Mouse (Mus musculus) CH12.LX (cell line): ENCODE measurements around the gene Haghl. TPM values are rescaled to one million over a fixed set of nuclear protein-coding genes. Genes with fewer than 3 reads are reported as not detected.
A peak's percentile ranks its signal among the peaks of the same experiment; 100 is the strongest.
"Not testable (repeated sequence)": the region's sequence is repeated elsewhere in the genome, so short reads cannot be mapped to it uniquely, and the experiment has no call there.

Experiments used
- DNase-seq: peaks from one replicate; pipeline ENCODE4 v3.0.0-alpha.2; 2013; ENCODE audit errors: extremely low read depth
- H3K27ac ChIP-seq: 2 replicates; pipeline ENCODE4 v1.5.1; 2012; ENCODE audit warnings: low read depth, mild to moderate bottlenecking, control low read depth, moderate library complexity; ENCODE audit not compliant: insufficient read depth
- H3K27me3 ChIP-seq: replicated peaks from 2 replicates; pipeline ENCODE3; 2012; ENCODE audit warnings: inconsistent platforms
- H3K36me3 ChIP-seq, 2 experiments: replicated peaks in 1 of 2; 2 replicates each; pipeline versions ENCODE3 to v1.6.1; 2012; ENCODE audit warnings: inconsistent platforms in 1 of 2, low read length in 1 of 2, mild to moderate bottlenecking in 1 of 2, mixed read lengths in 1 of 2, moderate library complexity in 1 of 2; ENCODE audit not compliant: control insufficient read depth in 1 of 2, insufficient read depth in 1 of 2
- H3K4me1 ChIP-seq, 2 experiments: 2 replicates each; pipeline ENCODE4 v1.6.1; 2012; ENCODE audit warnings: inconsistent platforms in 1 of 2, moderate library complexity in 1 of 2; ENCODE audit not compliant: insufficient read depth in 2 of 2, control insufficient read depth in 1 of 2
- H3K4me2 ChIP-seq: 2 replicates; pipeline ENCODE4 v1.6.1; 2012; ENCODE audit warnings: low read depth, mild to moderate bottlenecking, control low read depth; ENCODE audit not compliant: poor library complexity, insufficient read depth, severe bottlenecking
- H3K4me3 ChIP-seq, 3 experiments: fragments of 150-350 bp in 1 of 3; sonication (generic) in 1 of 3; replicated peaks in 1 of 3; 2 replicates each; pipeline versions ENCODE3 to v1.5.1; 2011 to 2012; ENCODE audit warnings: low read depth in 2 of 3, low read length in 2 of 3, mild to moderate bottlenecking in 2 of 3, moderate library complexity in 2 of 3, control low read depth in 1 of 3, improper control_type of control experiment in 1 of 3, inconsistent platforms in 1 of 3, mixed read lengths in 1 of 3; ENCODE audit not compliant: poor library complexity in 1 of 3
- H3K79me2 ChIP-seq: replicated peaks from 2 replicates; pipeline ENCODE4 v1.6.1; 2012; ENCODE audit warnings: mild to moderate bottlenecking, moderate library complexity; ENCODE audit not compliant: control insufficient read depth, poor library complexity, insufficient read depth, severe bottlenecking; ENCODE audit errors: extremely low read depth
- H3K9ac ChIP-seq: 2 replicates; pipeline ENCODE4 v1.6.1; 2012; ENCODE audit warnings: low read depth, mild to moderate bottlenecking, control low read depth, moderate library complexity; ENCODE audit not compliant: insufficient read depth
- H3K9me3 ChIP-seq: replicated peaks from 2 replicates; pipeline ENCODE3; 2012; ENCODE audit warnings: low read length, inconsistent platforms, mixed read lengths
- BHLHE40 ChIP-seq: IDR thresholded peaks from 2 replicates; pipeline ENCODE4 v1.6.1; 2011; ENCODE audit warnings: mild to moderate bottlenecking, low read depth, low read length, improper control_type of control experiment
- CTCF ChIP-seq, 2 experiments: IDR thresholded peaks in 1 of 2; conservative IDR thresholded peaks in 1 of 2; 2 replicates each; pipeline ENCODE4 v1.5.1; 2011 to 2012; ENCODE audit warnings: low read depth in 2 of 2, low read length in 2 of 2, improper control_type of control experiment in 1 of 2, inconsistent platforms in 1 of 2, mild to moderate bottlenecking in 1 of 2, moderate library complexity in 1 of 2
- E2F4 ChIP-seq: IDR thresholded peaks from 2 replicates; pipeline ENCODE4 v1.6.1; 2011; ENCODE audit warnings: low read depth, low read length, improper control_type of control experiment; ENCODE audit not compliant: insufficient replicate concordance
- GABPA ChIP-seq: IDR thresholded peaks from 2 replicates; pipeline ENCODE4 v1.6.1; 2012; ENCODE audit warnings: low read depth, low read length, improper control_type of control experiment, inconsistent platforms; ENCODE audit not compliant: insufficient replicate concordance
- HCFC1 ChIP-seq: IDR thresholded peaks from 2 replicates; pipeline ENCODE4 v1.6.1; 2012; ENCODE audit warnings: low read depth, mild to moderate bottlenecking, inconsistent platforms, low read length, improper control_type of control experiment
- JUN ChIP-seq: IDR thresholded peaks from 2 replicates; pipeline ENCODE4 v1.6.1; 2011; ENCODE audit warnings: low read depth, mild to moderate bottlenecking, low read length, improper control_type of control experiment, moderate library complexity; ENCODE audit not compliant: insufficient read depth
- MAX ChIP-seq: IDR thresholded peaks from 2 replicates; pipeline ENCODE4 v1.6.1; 2011; ENCODE audit warnings: low read length, improper control_type of control experiment
- MYC ChIP-seq: IDR thresholded peaks from 2 replicates; pipeline ENCODE4 v1.6.1; 2011; ENCODE audit warnings: low read depth, mild to moderate bottlenecking, improper control_type of control experiment, low read length
- PAX5 ChIP-seq: IDR thresholded peaks from 2 replicates; pipeline ENCODE4 v1.6.1; 2012; ENCODE audit warnings: low read length, inconsistent platforms, mixed read lengths
- POLR2AphosphoS2 ChIP-seq: IDR thresholded peaks from 2 replicates; pipeline ENCODE4 v1.6.1; 2011; ENCODE audit warnings: low read depth, low read length, improper control_type of control experiment
- RAD21 ChIP-seq: IDR thresholded peaks from 2 replicates; pipeline ENCODE4 v1.6.1; 2011; ENCODE audit warnings: low read depth, mild to moderate bottlenecking, low read length, improper control_type of control experiment, moderate library complexity
- SIN3A ChIP-seq: IDR thresholded peaks from 2 replicates; pipeline ENCODE4 v1.6.1; 2012; ENCODE audit warnings: low read length, improper control_type of control experiment, inconsistent platforms
- SMC3 ChIP-seq: IDR thresholded peaks from 2 replicates; pipeline ENCODE4 v1.6.1; 2011; ENCODE audit warnings: low read depth, low read length, improper control_type of control experiment
- UBTF ChIP-seq: IDR thresholded peaks from 2 replicates; pipeline ENCODE4 v1.6.1; 2012; ENCODE audit warnings: low read depth, mild to moderate bottlenecking, inconsistent platforms, low read length, improper control_type of control experiment, moderate library complexity
- USF2 ChIP-seq: conservative IDR thresholded peaks from 2 replicates; pipeline ENCODE4 v1.6.1; 2011; ENCODE audit warnings: low read depth, low read length, improper control_type of control experiment
- ZKSCAN1 ChIP-seq: IDR thresholded peaks from 2 replicates; pipeline ENCODE4 v1.6.1; 2012; ENCODE audit warnings: low read depth, inconsistent platforms, low read length, improper control_type of control experiment, borderline replicate concordance
- ZMIZ1 ChIP-seq: IDR thresholded peaks from 2 replicates; pipeline ENCODE4 v1.6.1; 2012; ENCODE audit warnings: low read depth, mild to moderate bottlenecking, inconsistent platforms, low read length, improper control_type of control experiment
- dilution Hi-C: fragments of 300-500 bp; cut with MboI; formaldehyde crosslinking; loops from 2 replicates; pipeline ENCODE4 v1.14.3; 2020; ENCODE audit warnings: low sequenced_read_pairs; ENCODE audit not compliant: extremely low pct_unique_long_range_greater_than_20kb, extremely low pct_ligation_motif_present
- in situ Hi-C: fragments of 300-500 bp; cut with MboI; formaldehyde crosslinking; loops from 3 replicates; pipeline ENCODE4 v1.14.3; 2019; ENCODE audit warnings: low sequenced_read_pairs, low pct_ligation_motif_present, low pct_unique_long_range_greater_than_20kb, mixed read lengths
- polyA plus RNA-seq: library from polyadenylated mRNA; unstranded; fragments of >175 nt; gene quantifications from 2 replicates; pipeline ENCODE4 v1.2.1, GENCODE M21; 2012; ENCODE audit warnings: low read depth; ENCODE audit not compliant: insufficient read length
- total RNA-seq, 2 experiments: library from RNA; depleted of rRNA; stranded (reverse); fragments of 300-350 nt in 1 of 2; fragments of >200 nt in 1 of 2; gene quantifications; 2 replicates each; pipeline ENCODE4 v1.2.3; 2012 to 2014

Gene Haghl
- total and polyA plus RNA-seq, 3 experiments: 7.4 to 16.0 (median 7.8) TPM

- H3K4me1 ChIP-seq, H3K4me2 ChIP-seq, H3K4me3 ChIP-seq, dilution Hi-C loops, in situ Hi-C loops, H3K79me2 ChIP-seq, H3K9me3 ChIP-seq, H3K9ac ChIP-seq, DNase-seq, H3K27ac ChIP-seq, H3K36me3 ChIP-seq: not testable (repeated sequence)
- peaks cover 74% of the 10 kb centered on the region for H3K27me3 ChIP-seq
- TF ChIP-seq CTCF (conservative IDR thresholded peaks at IDR 0.05 in 1 of 2, IDR thresholded peaks at IDR 0.05 in 1 of 2; ENCODE audit: low read depth in 2 of 2, low read length in 2 of 2): 0 out of 4 replicates have a peak, but pooled peaks of 1 of the 2 experiments have one; percentile 14
These were observed 22.0 kb upstream of the Haghl start for GRCm38 (mm10) chr17:25807452-25807851.

DNA sequence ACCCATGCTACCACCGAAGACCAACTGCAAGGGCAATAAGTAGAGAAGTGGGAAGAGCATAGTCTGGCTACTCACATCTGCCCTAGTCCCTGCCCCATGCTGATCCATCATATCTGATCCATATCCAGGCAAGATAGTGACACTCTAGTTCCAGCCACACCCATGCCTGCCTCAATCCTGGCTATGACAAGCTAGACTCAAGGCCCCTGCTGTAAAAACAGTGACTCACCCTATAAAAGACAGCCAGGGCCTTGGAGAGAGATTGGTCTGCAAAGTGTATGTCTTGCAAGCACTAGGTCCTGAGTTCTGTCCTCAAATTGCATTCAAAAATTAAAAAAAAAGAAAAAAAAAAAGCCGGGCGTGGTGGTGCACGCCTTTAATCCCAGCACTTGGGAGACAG, 21.0 kb upstream of the Haghl start:
- H3K27me3 ChIP-seq: peaks cover 73% of the 10 kb centered on the region
- dilution Hi-C loops (no loop called here), in situ Hi-C loops (no loop called here)
- no peak for DNase-seq
- no peak overlapping the region for H3K27ac ChIP-seq
- H3K4me2 ChIP-seq: no peak overlapping the region
- no peaks in the 10 kb centered on the region for H3K36me3 ChIP-seq
- no peaks in the 10 kb centered on the region for H3K79me2 ChIP-seq
- H3K4me1 ChIP-seq: 0 out of 4 replicates have a peak, but pooled peaks cover 0 to 3% of the 10 kb centered on the region in 2 experiments
- no peak for TF ChIP-seq HCFC1
- no peak for TF ChIP-seq MAX
- TF ChIP-seq JUN: no peak
- TF ChIP-seq RAD21: no peak
- TF ChIP-seq USF2: no peak
- TF ChIP-seq POLR2AphosphoS2: no peak
- no peak for TF ChIP-seq GABPA
- no peak for TF ChIP-seq E2F4
- TF ChIP-seq PAX5: no peak
- no peak for TF ChIP-seq ZKSCAN1
- no peak for TF ChIP-seq ZMIZ1
- no peak for TF ChIP-seq BHLHE40
- TF ChIP-seq UBTF: no peak
- no peak for TF ChIP-seq MYC
- TF ChIP-seq SMC3: no peak
- TF ChIP-seq SIN3A: no peak
- H3K9me3 ChIP-seq: no peaks in the 10 kb centered on the region
- no peak overlapping the region for H3K9ac ChIP-seq
- H3K4me3 ChIP-seq: no peak overlapping the region
